Comparison of ENCODE assay signal across 8 mouse cellular contexts in genomic region chr19:55895807-55896420, GRCm38 (mm10).
DNase-seq lines count a peak whose midpoint lies in the region; ATAC-seq and TF ChIP-seq lines count a peak whose summit lies in the region.

No protein-coding gene starts in this region.

- no peak for ATAC-seq in liver, embryonic 11.5 days (replicated peaks; ENCODE audit: low FRiP score)
- no peak for ATAC-seq in embryonic facial prominence, embryonic 15.5 days (ENCODE audit: insufficient number of reproducible peaks, low FRiP score, low TSS enrichment, low read depth)
- no peak for ATAC-seq in intestine, postnatal 0 days
- no peak for ATAC-seq in neural tube, embryonic 13.5 days (ENCODE audit: low read depth)

- no peak for TF ChIP-seq CTCF in intestine, postnatal 0 days (IDR thresholded peaks at IDR 0.05; ENCODE audit: low read depth)

- peak overlapping the region; percentile 70 for H3K4me2 ChIP-seq in liver, embryonic 11.5 days
- peak overlapping the region; percentile 72 for H3K4me2 ChIP-seq in embryonic facial prominence, embryonic 15.5 days (replicated peaks)
- H3K4me2 ChIP-seq in intestine, postnatal 0 days (replicated peaks; ENCODE audit: low read depth) = peak overlapping the region; percentile 53
- peak overlapping the region; percentile 54 for H3K4me2 ChIP-seq in neural tube, embryonic 13.5 days

- peaks cover 15% of the 10 kb centered on the region for H3K4me1 ChIP-seq in liver, embryonic 11.5 days (replicated peaks; ENCODE audit: control insufficient read depth, insufficient read depth, low read length)
- H3K4me1 ChIP-seq in embryonic facial prominence, embryonic 15.5 days = peaks cover 78% of the 10 kb centered on the region
- H3K4me1 ChIP-seq in intestine, postnatal 0 days (replicated peaks; ENCODE audit: control insufficient read depth, insufficient read depth, low read length) = 0 out of 2 replicates have a peak, but pooled peaks cover 2% of the 10 kb centered on the region
- peaks cover 33% of the 10 kb centered on the region for H3K4me1 ChIP-seq in neural tube, embryonic 13.5 days (replicated peaks)

- H3K36me3 ChIP-seq in liver, embryonic 11.5 days (ENCODE audit: control insufficient read depth, insufficient read depth, low read length) = no peaks in the 10 kb centered on the region
- no peaks in the 10 kb centered on the region for H3K36me3 ChIP-seq in embryonic facial prominence, embryonic 15.5 days
- no peaks in the 10 kb centered on the region for H3K36me3 ChIP-seq in intestine, postnatal 0 days (ENCODE audit: control insufficient read depth, insufficient read depth)
- no peaks in the 10 kb centered on the region for H3K36me3 ChIP-seq in neural tube, embryonic 13.5 days

- no peak overlapping the region for H3K27ac ChIP-seq in liver, embryonic 11.5 days (ENCODE audit: low read depth, low read length)
- peak overlapping the region; percentile 63; the same call in 1 of the 2 replicates for H3K27ac ChIP-seq in embryonic facial prominence, embryonic 15.5 days (replicated peaks)
- no peak overlapping the region for H3K27ac ChIP-seq in intestine, postnatal 0 days (ENCODE audit: low read depth, low read length)
- no peak overlapping the region for H3K27ac ChIP-seq in neural tube, embryonic 13.5 days (replicated peaks)

- no peak overlapping the region for H3K9ac ChIP-seq in liver, embryonic 11.5 days (ENCODE audit: low read depth, low read length)
- H3K9ac ChIP-seq in embryonic facial prominence, embryonic 15.5 days = no peak overlapping the region
- H3K9ac ChIP-seq in intestine, postnatal 0 days (ENCODE audit: low read depth, low read length) = no peak overlapping the region
- H3K9ac ChIP-seq in neural tube, embryonic 13.5 days = 0 out of 2 replicates have a peak overlapping the region, but pooled peaks have one; percentile 45

- DNase-seq in liver, embryonic 11.5 days (ENCODE audit: low spot score) = no peak
- DNase-seq in liver = no peak
- no peak for DNase-seq in ovary, postnatal 10 days (ENCODE audit: low spot score)
- DNase-seq in embryo, embryonic 10.5 days (ENCODE audit: low spot score) = no peak
- no peak for DNase-seq in left cerebral cortex, postnatal 25 days (ENCODE audit: low spot score in 2 of 2)

- no peaks in the 10 kb centered on the region for H3K9me3 ChIP-seq in liver, embryonic 11.5 days (ENCODE audit: control insufficient read depth, low read length)
- H3K9me3 ChIP-seq in embryonic facial prominence, embryonic 15.5 days (replicated peaks) = no peaks in the 10 kb centered on the region
- no peaks in the 10 kb centered on the region for H3K9me3 ChIP-seq in intestine, postnatal 0 days (ENCODE audit: control insufficient read depth)
- H3K9me3 ChIP-seq in neural tube, embryonic 13.5 days = no peaks in the 10 kb centered on the region

- intact Hi-C loops in left cerebral cortex, postnatal 25 days (cut with DNase I) = loop anchor here (5.0 kb wide), 2 partner anchors 154 to 236 kb away; partner anchors contain the start of gene Tcf7l2

- peaks cover 10% of the 10 kb centered on the region; the same call in 1 of the 2 replicates for H3K27me3 ChIP-seq in liver, embryonic 11.5 days (replicated peaks; ENCODE audit: control insufficient read depth, insufficient read depth, low read length)
- peaks cover 4% of the 10 kb centered on the region; the same call in 1 of the 2 replicates for H3K27me3 ChIP-seq in embryonic facial prominence, embryonic 15.5 days
- no peaks in the 10 kb centered on the region for H3K27me3 ChIP-seq in intestine, postnatal 0 days (replicated peaks; ENCODE audit: control insufficient read depth, insufficient read depth, low read length)
- peaks cover 84% of the 10 kb centered on the region for H3K27me3 ChIP-seq in neural tube, embryonic 13.5 days

- WGBS in liver, embryonic 11.5 days = 36% methylated on average over 4 of the region's 4 CpGs
- 26% methylated on average over 4 of the region's 4 CpGs for WGBS in embryonic facial prominence, embryonic 15.5 days
- 53% methylated on average over 4 of the region's 4 CpGs for WGBS in intestine, postnatal 0 days
- WGBS in neural tube, embryonic 13.5 days = 13% methylated on average over 4 of the region's 4 CpGs

- H3K4me3 ChIP-seq in liver, embryonic 11.5 days (ENCODE audit: low read depth, low read length) = peak overlapping the region; percentile 27
- peak overlapping the region; percentile 38 for H3K4me3 ChIP-seq in embryonic facial prominence, embryonic 15.5 days (replicated peaks)
- H3K4me3 ChIP-seq in intestine, postnatal 0 days (ENCODE audit: low read depth, low read length) = no peak overlapping the region
- H3K4me3 ChIP-seq in neural tube, embryonic 13.5 days = peak overlapping the region; percentile 25; the same call in 1 of the 2 replicates
